Mouse (Mus musculus) heart, embryonic 11.5 days (tissue): ENCODE measurements around the gene Mcts2. TPM values are rescaled to one million over a fixed set of nuclear protein-coding genes. Genes with fewer than 3 reads are reported as not detected.

Experiments used
- ATAC-seq: fragments of 200-750 bp; cut with Nextera tagmentation; replicated peaks from 2 replicates; pipeline ENCODE4 v1.8.0; 2017; ENCODE audit warnings: moderate library complexity; ENCODE audit not compliant: insufficient number of reproducible peaks, low FRiP score, low TSS enrichment
- H3K27ac ChIP-seq: fragments of 300-500 bp; sonication (generic); 2 replicates; pipeline ENCODE4 v1.5.1; 2014; ENCODE audit warnings: mild to moderate bottlenecking, low read depth, low read length
- H3K27me3 ChIP-seq: fragments of 300-500 bp; sonication (generic); 2 replicates; pipeline ENCODE4 v1.6.1; 2014; ENCODE audit warnings: mild to moderate bottlenecking, low read length, mixed read lengths; ENCODE audit not compliant: control insufficient read depth, insufficient read depth
- H3K36me3 ChIP-seq: fragments of 300-500 bp; sonication (generic); 2 replicates; pipeline ENCODE4 v1.6.1; 2014; ENCODE audit warnings: mild to moderate bottlenecking, low read length, moderate library complexity, mixed read lengths; ENCODE audit not compliant: control insufficient read depth, insufficient read depth
- H3K4me1 ChIP-seq: fragments of 300-500 bp; sonication (generic); 2 replicates; pipeline ENCODE4 v1.6.1; 2014; ENCODE audit warnings: low read length; ENCODE audit not compliant: control insufficient read depth, insufficient read depth
- H3K4me2 ChIP-seq: fragments of 300-500 bp; sonication (generic); 2 replicates; pipeline ENCODE4 v1.6.1; 2014; ENCODE audit warnings: mild to moderate bottlenecking, moderate library complexity
- H3K4me3 ChIP-seq: fragments of 300-500 bp; sonication (generic); 2 replicates; pipeline ENCODE4 v1.5.1; 2014; ENCODE audit warnings: low read depth, low read length
- H3K9ac ChIP-seq: fragments of 300-500 bp; sonication (generic); 2 replicates; pipeline ENCODE4 v1.6.1; 2014; ENCODE audit warnings: mild to moderate bottlenecking, low read depth, low read length, moderate library complexity
- H3K9me3 ChIP-seq: fragments of 300-500 bp; sonication (generic); replicated peaks from 2 replicates; pipeline ENCODE4 v1.6.1; 2016; ENCODE audit warnings: low read length; ENCODE audit not compliant: control insufficient read depth
- WGBS: fragments of 180-500 bp; shearing (Covaris S2); extraction: QIAGEN DNeasy Blood & Tissue Kit; methylation state at CpG from one replicate; pipeline ENCODE4 v1.1.7; 2014; ENCODE audit not compliant: insufficient replicate concordance; 5-methylcytosine and 5-hydroxymethylcytosine counted together
- polyA plus RNA-seq: library from polyadenylated mRNA; unstranded; fragments of >200 nt; fragmentation: Nextera tagmentation; extraction: Ambion mirVana; gene quantifications from 2 replicates; pipeline ENCODE4 v1.2.1, GENCODE M21; 2014

Mcts2 gene
- polyA plus RNA-seq, 1 experiment from 2014 or later, result 29.2 TPM

GRCm38 (mm10) chr2:152705993-152706571, 19.2 kb downstream of the Mcts2 start:
- Histone ChIP-seq H3K4me3 (no peak overlapping the region), H3K27ac (peak overlapping the region; percentile 91), H3K9me3 (no peaks in the 10 kb centered on the region), H3K4me2 (no peak overlapping the region), H3K4me1 (peaks cover 20% of the 10 kb centered on the region), H3K27me3 (no peaks in the 10 kb centered on the region), H3K36me3 (peaks cover 34% of the 10 kb centered on the region), H3K9ac (peak overlapping the region; percentile 36)
- 75% methylated on average over 22 of the region's 22 CpGs for WGBS
- ATAC-seq, result no peak

DNA sequence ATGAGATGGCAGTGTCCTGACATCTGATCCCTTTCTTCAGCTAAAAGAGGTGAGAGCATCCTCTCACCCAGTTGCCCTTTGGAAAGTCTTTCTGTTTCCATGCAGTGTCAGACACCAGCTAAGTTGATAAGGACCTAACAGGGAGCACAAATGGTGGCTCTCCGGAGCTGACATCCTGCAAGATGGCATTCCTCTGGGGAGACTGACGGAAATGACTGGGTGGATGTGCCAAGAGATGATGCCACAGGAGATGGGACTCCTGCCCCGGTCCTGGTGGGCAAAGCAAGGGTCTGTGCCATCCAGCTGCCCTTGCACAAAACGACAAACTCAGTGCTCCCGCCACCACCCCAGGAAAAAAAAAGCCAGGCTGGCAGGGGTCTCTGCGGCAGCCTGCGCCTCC, 20.4 kb downstream of the Mcts2 start:
- Histone ChIP-seq H3K4me3 (peak overlapping the region; percentile 39), H3K9me3 (no peaks in the 10 kb centered on the region), H3K27me3 (no peaks in the 10 kb centered on the region), H3K36me3 (peaks cover 23% of the 10 kb centered on the region), H3K4me1 (peaks cover 20% of the 10 kb centered on the region), H3K27ac (peak overlapping the region; percentile 91), H3K9ac (peak overlapping the region; percentile 70), H3K4me2 (peak overlapping the region; percentile 67)
- 9% methylated on average over 7 of the region's 7 CpGs for whole genome bisulfite sequencing
- no peak for ATAC-seq

GRCm38 (mm10) chr2:152707627-152708026, 20.8 kb downstream of the Mcts2 start:
- peak; percentile 92 for ATAC-seq
- peak overlapping the region; percentile 39 for H3K4me3 ChIP-seq
- H3K4me1 ChIP-seq, result peaks cover 20% of the 10 kb centered on the region
- H3K9me3 ChIP-seq, result no peaks in the 10 kb centered on the region
- no peaks in the 10 kb centered on the region for H3K27me3 ChIP-seq
- peak overlapping the region; percentile 91 for H3K27ac ChIP-seq
- H3K9ac ChIP-seq, result peak overlapping the region; percentile 70
- H3K4me2 ChIP-seq, result peak overlapping the region; percentile 67
- WGBS, result 4% methylated on average over 28 of the region's 31 CpGs
- peaks cover 22% of the 10 kb centered on the region for H3K36me3 ChIP-seq

DNA sequence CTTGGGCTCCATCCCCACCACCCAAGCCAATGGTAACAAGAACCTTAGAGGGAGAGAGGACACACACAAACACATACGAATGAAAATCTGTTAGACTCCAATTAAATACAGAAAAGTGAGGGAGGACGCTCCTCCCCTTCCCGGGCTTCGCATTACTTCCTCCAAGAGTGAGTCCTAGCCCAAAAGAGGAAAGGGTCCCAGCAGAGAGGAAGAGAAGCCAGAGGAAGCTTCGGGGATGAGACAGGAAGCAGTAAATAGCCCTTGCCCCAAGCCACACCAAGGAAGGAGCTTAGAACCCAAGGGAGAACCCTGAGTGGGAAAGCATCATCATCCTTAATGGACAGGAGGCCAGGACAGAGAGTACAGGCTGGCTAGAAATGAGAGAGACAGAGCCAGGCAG, 22.2 kb downstream of the Mcts2 start:
- H3K4me2 ChIP-seq, result no peak overlapping the region
- no peak for ATAC-seq
- peaks cover 12% of the 10 kb centered on the region; the same call in 1 of the 2 replicates for H3K36me3 ChIP-seq
- H3K27ac ChIP-seq, result no peak overlapping the region
- H3K9ac ChIP-seq, result no peak overlapping the region
- H3K4me1 ChIP-seq, result peaks cover 20% of the 10 kb centered on the region
- no peaks in the 10 kb centered on the region for H3K27me3 ChIP-seq
- H3K9me3 ChIP-seq, result no peaks in the 10 kb centered on the region
- 86% methylated on average over 5 of the region's 5 CpGs for WGBS
- no peak overlapping the region for H3K4me3 ChIP-seq

- no peak for ATAC-seq
- Histone ChIP-seq H3K4me3 (no peak overlapping the region), H3K4me2 (no peak overlapping the region), H3K27me3 (no peaks in the 10 kb centered on the region), H3K4me1 (no peaks in the 10 kb centered on the region; the same call in 1 of the 2 replicates), H3K27ac (no peak overlapping the region), H3K9ac (no peak overlapping the region), H3K36me3 (no peaks in the 10 kb centered on the region), H3K9me3 (no peaks in the 10 kb centered on the region)
- 68% methylated on average over 6 of the region's 6 CpGs for WGBS
Measured at GRCm38 (mm10) chr2:152716241-152716772, 29.5 kb downstream of the Mcts2 start.

DNA sequence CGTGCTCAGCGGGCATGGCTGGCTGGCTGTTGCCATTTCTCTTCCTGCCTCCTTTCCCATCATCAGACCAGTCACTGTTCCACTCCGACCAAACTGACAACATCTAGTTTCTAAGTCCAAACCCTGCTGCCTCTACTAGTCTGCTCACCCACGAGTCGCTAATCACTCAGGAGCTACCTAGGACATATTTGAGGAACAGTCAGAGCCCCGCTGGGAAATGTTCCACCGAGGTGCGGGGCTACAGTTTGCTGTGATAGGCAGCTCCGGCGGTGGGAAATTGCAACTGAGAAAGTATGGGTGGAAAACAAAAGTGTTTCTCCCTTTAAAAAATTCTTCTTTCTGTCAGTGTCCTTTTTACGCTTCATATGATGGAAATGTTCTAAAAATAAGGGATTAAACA, 30.8 kb downstream of the Mcts2 start:
- H3K27me3 ChIP-seq, result no peaks in the 10 kb centered on the region
- H3K9ac ChIP-seq, result no peak overlapping the region
- H3K4me1 ChIP-seq, result no peaks in the 10 kb centered on the region; the same call in 1 of the 2 replicates
- H3K36me3 ChIP-seq, result no peaks in the 10 kb centered on the region
- no peak overlapping the region for H3K4me2 ChIP-seq
- 69% methylated on average over 11 of the region's 11 CpGs for WGBS
- no peak overlapping the region for H3K4me3 ChIP-seq
- no peak overlapping the region for H3K27ac ChIP-seq
- no peak for ATAC-seq
- no peaks in the 10 kb centered on the region for H3K9me3 ChIP-seq

GRCm38 (mm10) chr2:152718076-152718475, 31.2 kb downstream of the Mcts2 start:
- Histone ChIP-seq H3K36me3 (no peaks in the 10 kb centered on the region), H3K27me3 (no peaks in the 10 kb centered on the region), H3K27ac (no peak overlapping the region), H3K4me1 (no peaks in the 10 kb centered on the region; the same call in 1 of the 2 replicates), H3K4me3 (no peak overlapping the region), H3K4me2 (no peak overlapping the region), H3K9me3 (no peaks in the 10 kb centered on the region), H3K9ac (no peak overlapping the region)
- ATAC-seq, result no peak
- 44% methylated on average over 6 of the region's 6 CpGs for WGBS

GRCm38 (mm10) chr2:152723651-152724331, 37.0 kb downstream of the Mcts2 start:
- H3K9me3 ChIP-seq, result no peaks in the 10 kb centered on the region
- peak overlapping the region; percentile 44 for H3K4me3 ChIP-seq
- H3K9ac ChIP-seq, result peak overlapping the region; percentile 69
- WGBS, result 3% methylated on average over 37 of the region's 37 CpGs
- no peak overlapping the region for H3K27ac ChIP-seq
- H3K4me2 ChIP-seq, result peak overlapping the region; percentile 81
- no peaks in the 10 kb centered on the region for H3K36me3 ChIP-seq
- peaks cover 15% of the 10 kb centered on the region; the same call in 1 of the 2 replicates for H3K4me1 ChIP-seq
- no peaks in the 10 kb centered on the region for H3K27me3 ChIP-seq
- ATAC-seq, result peak; percentile 41; the same call in 1 of the 2 replicates
